Mouse (Mus musculus) testis, postnatal 10 days (tissue): ENCODE results near the gene Neo1.

Source experiments
- DNase-seq: peaks from one replicate; pipeline ENCODE4 v3.0.0; 2021; ENCODE audit warnings: low spot score

Neo1 gene

GRCm38 (mm10) chr9:58859080-58859635, 177.1 kb downstream of the Neo1 start:
- DNase-seq = no peak

- DNase-seq = no peak
Measured at GRCm38 (mm10) chr9:58854931-58855330, 181.3 kb downstream of the Neo1 start.

GRCm38 (mm10) chr9:58849576-58850315, 186.5 kb downstream of the Neo1 start:
- no peak for DNase-seq

- DNase-seq = no peak
Measured at GRCm38 (mm10) chr9:58847676-58848075, 188.6 kb downstream of the Neo1 start.

- no peak for DNase-seq
Measured at GRCm38 (mm10) chr9:58847008-58847407, 189.2 kb downstream of the Neo1 start.

- DNase-seq = no peak
Measured at GRCm38 (mm10) chr9:58844597-58844996, 191.6 kb downstream of the Neo1 start.

GRCm38 (mm10) chr9:58841655-58842054, 194.6 kb downstream of the Neo1 start:
- DNase-seq = peak; percentile 87

- DNase-seq = no peak
Measured at GRCm38 (mm10) chr9:58838504-58838903, 197.7 kb downstream of the Neo1 start.

GRCm38 (mm10) chr9:58837174-58837573, 199.1 kb downstream of the Neo1 start:
- no peak for DNase-seq

- no peak for DNase-seq
Measured at GRCm38 (mm10) chr9:58832939-58833338, 203.3 kb downstream of the Neo1 start.

- DNase-seq = no peak
Measured at GRCm38 (mm10) chr9:58829627-58830026, 206.6 kb downstream of the Neo1 start.
